Mouse (Mus musculus): ENCODE results near the gene Gm20708. TPM values are rescaled to one million over a fixed set of nuclear protein-coding genes. Genes with fewer than 3 reads are reported as not detected.
A peak's percentile ranks its signal among the peaks of the same experiment; 100 is the strongest.

Gene Gm20708
- polyA plus RNA-seq, 1 experiment from 2014 or later = 0.47 TPM

DNA sequence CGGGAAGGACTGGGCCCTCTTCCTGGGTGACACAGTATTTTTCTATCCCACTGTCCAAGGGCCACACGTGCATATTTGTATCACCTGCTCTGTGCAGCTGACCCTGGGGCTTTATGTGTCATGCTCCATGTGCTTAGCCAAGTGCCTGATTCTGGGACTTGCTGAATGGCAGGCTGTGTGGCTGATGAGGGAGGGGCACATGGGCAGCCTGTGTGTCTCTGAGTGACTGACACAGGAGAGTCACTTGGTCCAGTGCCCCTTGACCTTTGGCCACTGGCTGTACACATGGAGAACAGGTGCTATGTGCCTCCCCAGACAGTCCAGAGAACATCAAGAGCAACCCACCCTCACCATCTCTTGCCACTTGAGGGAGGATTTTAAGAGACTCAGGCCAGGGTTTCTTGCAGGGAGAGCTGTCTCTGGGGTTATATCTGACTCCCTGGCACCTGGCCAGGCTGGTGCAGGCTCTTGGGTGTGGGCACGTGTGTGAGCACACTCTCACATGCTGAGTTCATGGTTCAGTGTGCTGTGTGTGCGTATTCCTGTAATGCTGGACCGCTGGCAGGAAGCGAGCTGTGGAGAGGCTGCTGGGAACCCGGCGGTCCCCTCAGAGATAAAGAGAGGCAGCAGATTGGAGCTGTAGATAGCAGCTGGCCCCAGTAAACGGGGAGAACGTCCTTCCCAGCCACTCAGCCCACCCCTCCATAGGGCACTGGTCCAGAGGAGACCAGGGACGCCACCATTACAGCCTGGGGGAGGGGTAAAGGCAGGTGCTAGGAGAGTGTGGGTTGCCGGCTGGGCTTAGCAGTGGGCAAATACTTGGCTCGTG lies 68.7 kb downstream of the Gm20708 start:
- DNase-seq = peak; percentile 64
- Histone ChIP-seq H3K36me3 (ENCODE audit: control insufficient read depth, insufficient read depth, low read length) (no peaks in the 10 kb centered on the region), H3K4me1 (ENCODE audit: control insufficient read depth, insufficient read depth, low read length) (peaks cover 20% of the 10 kb centered on the region), H3K9me3 (ENCODE audit: control insufficient read depth, low read length) (no peaks in the 10 kb centered on the region), H3K27ac (replicated peaks; ENCODE audit: low read depth, low read length) (peak overlapping the region; percentile 49; the same call in 1 of the 2 replicates), H3K27me3 (ENCODE audit: control insufficient read depth, insufficient read depth, low read length) (no peaks in the 10 kb centered on the region), H3K4me3 (replicated peaks; ENCODE audit: low read depth, low read length) (no peak overlapping the region), H3K4me2 (ENCODE audit: low read length) (peak overlapping the region; percentile 22; the same call in 1 of the 2 replicates), H3K9ac (replicated peaks; ENCODE audit: low read length) (no peak overlapping the region; the same call in 1 of the 2 replicates)
- peak; percentile 60; the same call in 1 of the 2 replicates for ATAC-seq (ENCODE audit: low FRiP score, low TSS enrichment)
- WGBS = 34% methylated on average over 13 of the region's 13 CpGs

DNA sequence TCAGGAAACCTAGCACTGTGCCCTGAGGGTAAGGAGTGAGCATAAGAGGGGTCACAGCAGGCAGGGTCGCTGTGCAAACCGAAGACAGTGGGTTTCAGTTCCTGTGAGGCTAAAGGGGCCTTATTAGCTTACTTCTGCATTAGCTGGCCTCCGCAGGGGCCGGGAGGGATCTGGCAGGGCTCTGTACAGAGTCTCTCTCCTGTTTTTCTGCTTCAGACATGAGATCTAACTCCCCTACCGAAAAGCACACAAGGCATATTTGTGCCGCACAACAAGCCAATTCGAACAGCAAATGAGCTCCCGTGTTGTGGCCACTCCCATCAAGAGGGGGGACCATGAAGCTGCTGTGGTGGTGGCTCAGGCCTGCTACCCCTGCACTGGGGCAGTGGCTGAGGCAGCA lies 69.4 kb downstream of the Gm20708 start:
- Histone ChIP-seq H3K9me3 (ENCODE audit: control insufficient read depth, low read length) (no peaks in the 10 kb centered on the region), H3K27ac (replicated peaks; ENCODE audit: low read depth, low read length) (peak overlapping the region; percentile 49; the same call in 1 of the 2 replicates), H3K27me3 (ENCODE audit: control insufficient read depth, insufficient read depth, low read length) (no peaks in the 10 kb centered on the region), H3K36me3 (ENCODE audit: control insufficient read depth, insufficient read depth, low read length) (no peaks in the 10 kb centered on the region), H3K4me1 (ENCODE audit: control insufficient read depth, insufficient read depth, low read length) (peaks cover 16% of the 10 kb centered on the region), H3K4me2 (ENCODE audit: low read length) (peak overlapping the region; percentile 22; the same call in 1 of the 2 replicates), H3K4me3 (replicated peaks; ENCODE audit: low read depth, low read length) (no peak overlapping the region), H3K9ac (replicated peaks; ENCODE audit: low read length) (0 out of 2 replicates have a peak overlapping the region, but pooled peaks have one; percentile 6)
- ATAC-seq (ENCODE audit: low FRiP score, low TSS enrichment) = 0 out of 2 replicates have a peak, but pooled peaks have one; percentile 4
- DNase-seq = no peak
- 23% methylated on average over 8 of the region's 8 CpGs for WGBS

DNA sequence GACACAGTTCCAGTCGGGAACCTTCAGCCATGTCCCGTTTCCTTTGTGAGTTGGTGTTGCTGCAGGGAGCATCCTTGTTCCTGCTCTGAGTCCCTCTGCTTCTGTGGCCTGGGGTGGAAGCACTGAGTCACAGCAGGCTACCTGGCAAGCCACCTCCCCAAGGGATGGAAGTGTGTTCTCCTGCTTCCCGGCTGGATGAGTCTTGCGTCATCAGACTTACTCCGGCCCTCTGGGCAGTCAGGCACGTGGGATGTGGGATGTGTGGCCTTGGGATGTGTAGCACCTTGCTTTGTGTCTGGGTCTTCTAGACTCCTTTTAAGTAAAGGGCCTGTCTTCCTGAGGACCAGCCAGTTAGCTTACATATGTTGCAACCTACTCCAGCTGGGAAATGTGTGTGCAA lies 70.2 kb downstream of the Gm20708 start:
- no peaks in the 10 kb centered on the region for H3K27me3 ChIP-seq (ENCODE audit: control insufficient read depth, insufficient read depth, low read length)
- DNase-seq (no peak), ATAC-seq (ENCODE audit: low FRiP score, low TSS enrichment) (no peak)
- H3K4me3 ChIP-seq (replicated peaks; ENCODE audit: low read depth, low read length) = no peak overlapping the region
- H3K36me3 ChIP-seq (ENCODE audit: control insufficient read depth, insufficient read depth, low read length) = no peaks in the 10 kb centered on the region
- no peak overlapping the region for H3K27ac ChIP-seq (replicated peaks; ENCODE audit: low read depth, low read length)
- no peak overlapping the region for H3K9ac ChIP-seq (replicated peaks; ENCODE audit: low read length)
- H3K9me3 ChIP-seq (ENCODE audit: control insufficient read depth, low read length) = no peaks in the 10 kb centered on the region
- 79% methylated on average over 6 of the region's 6 CpGs for WGBS
- H3K4me2 ChIP-seq (ENCODE audit: low read length) = no peak overlapping the region
- peaks cover 16% of the 10 kb centered on the region for H3K4me1 ChIP-seq (ENCODE audit: control insufficient read depth, insufficient read depth, low read length)

DNA sequence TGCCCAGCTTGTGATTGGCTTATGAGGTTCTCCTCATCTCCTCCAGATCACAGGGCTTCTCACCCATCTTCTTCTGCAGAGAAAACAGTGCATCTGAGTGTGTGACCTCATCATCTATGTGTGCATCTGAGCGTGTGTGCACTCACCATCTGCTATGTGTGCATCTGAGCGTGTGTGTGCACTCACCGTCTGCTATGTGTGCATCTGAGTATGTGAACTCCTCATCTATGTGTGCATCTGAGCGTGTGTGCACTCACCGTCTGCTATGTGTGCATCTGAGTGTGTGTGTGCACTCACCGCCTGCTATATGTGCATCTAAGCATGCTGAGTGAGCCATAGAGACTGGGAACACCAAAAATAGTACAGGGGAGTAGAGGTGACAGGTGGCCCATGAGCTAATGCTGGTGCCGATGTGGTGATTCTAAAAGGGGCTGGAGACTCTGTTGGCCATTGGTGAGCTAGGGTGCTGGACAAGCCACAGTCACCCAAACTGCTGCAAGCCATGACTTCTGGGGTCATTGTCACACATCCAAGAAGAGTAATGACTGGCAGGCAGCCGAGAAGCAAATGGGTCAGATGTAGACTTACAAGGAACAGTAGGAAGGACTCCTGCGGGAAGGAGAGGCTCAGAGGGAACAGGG lies 71.0 kb downstream of the Gm20708 start:
- Histone ChIP-seq H3K9me3 (ENCODE audit: control insufficient read depth, low read length) (no peaks in the 10 kb centered on the region), H3K27me3 (ENCODE audit: control insufficient read depth, insufficient read depth, low read length) (no peaks in the 10 kb centered on the region), H3K27ac (replicated peaks; ENCODE audit: low read depth, low read length) (no peak overlapping the region), H3K4me2 (ENCODE audit: low read length) (no peak overlapping the region), H3K9ac (replicated peaks; ENCODE audit: low read length) (no peak overlapping the region), H3K36me3 (ENCODE audit: control insufficient read depth, insufficient read depth, low read length) (no peaks in the 10 kb centered on the region), H3K4me3 (replicated peaks; ENCODE audit: low read depth, low read length) (no peak overlapping the region), H3K4me1 (ENCODE audit: control insufficient read depth, insufficient read depth, low read length) (peaks cover 16% of the 10 kb centered on the region)
- 91% methylated on average over 9 of the region's 9 CpGs for WGBS
- ATAC-seq (ENCODE audit: low FRiP score, low TSS enrichment) (no peak), DNase-seq (no peak)

DNA sequence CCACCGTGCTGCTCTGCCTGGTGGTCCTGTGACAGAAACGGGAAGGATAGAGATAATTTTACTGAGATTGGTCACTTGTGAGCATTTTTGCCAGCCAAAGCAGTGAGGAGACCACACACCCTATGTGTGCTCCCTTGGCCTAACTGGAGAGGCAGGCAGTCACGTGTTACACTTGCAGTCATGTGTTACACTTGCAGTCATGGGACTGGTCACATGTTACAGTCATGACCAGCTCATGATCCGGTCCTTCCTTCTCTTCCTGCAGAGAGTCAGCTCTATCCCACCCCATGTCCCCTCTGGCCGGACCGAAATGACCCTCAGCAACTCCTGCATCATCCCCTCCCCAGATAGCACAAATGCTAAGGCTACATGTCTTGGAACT lies 71.5 kb downstream of the Gm20708 start:
- H3K9me3 ChIP-seq (ENCODE audit: control insufficient read depth, low read length) = no peaks in the 10 kb centered on the region
- H3K36me3 ChIP-seq (ENCODE audit: control insufficient read depth, insufficient read depth, low read length) = no peaks in the 10 kb centered on the region
- no peaks in the 10 kb centered on the region for H3K27me3 ChIP-seq (ENCODE audit: control insufficient read depth, insufficient read depth, low read length)
- 86% methylated on average over 6 of the region's 6 CpGs for WGBS
- H3K9ac ChIP-seq (replicated peaks; ENCODE audit: low read length) = no peak overlapping the region
- ATAC-seq (ENCODE audit: low FRiP score, low TSS enrichment) (no peak), DNase-seq (no peak)
- peaks cover 16% of the 10 kb centered on the region for H3K4me1 ChIP-seq (ENCODE audit: control insufficient read depth, insufficient read depth, low read length)
- H3K4me2 ChIP-seq (ENCODE audit: low read length) = no peak overlapping the region
- no peak overlapping the region for H3K27ac ChIP-seq (replicated peaks; ENCODE audit: low read depth, low read length)
- no peak overlapping the region for H3K4me3 ChIP-seq (replicated peaks; ENCODE audit: low read depth, low read length)

DNA sequence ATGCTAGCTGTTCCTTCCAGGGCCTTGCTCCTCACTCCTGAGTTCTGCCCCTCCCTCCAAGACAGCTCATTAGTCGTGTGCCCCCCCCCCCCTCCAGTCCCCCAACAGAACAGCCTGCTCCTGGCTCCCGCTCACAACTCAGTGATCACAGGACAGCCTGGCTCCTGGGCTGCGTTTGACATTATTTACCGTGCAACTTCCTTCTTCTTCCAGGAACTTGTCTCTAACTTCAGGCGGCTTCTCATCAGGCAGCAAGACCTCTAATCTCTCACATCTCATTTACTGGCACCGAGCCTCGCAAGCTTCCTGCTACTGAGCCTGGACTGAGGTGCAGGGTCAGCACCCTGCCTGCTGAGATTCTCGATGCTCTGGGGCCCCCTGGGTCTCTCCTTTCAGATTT lies 72.3 kb downstream of the Gm20708 start:
- no peak overlapping the region for H3K9ac ChIP-seq (replicated peaks; ENCODE audit: low read length)
- WGBS = 12% methylated on average over 8 of the region's 8 CpGs
- DNase-seq = no peak
- H3K27ac ChIP-seq (replicated peaks; ENCODE audit: low read depth, low read length) = no peak overlapping the region
- no peaks in the 10 kb centered on the region for H3K36me3 ChIP-seq (ENCODE audit: control insufficient read depth, insufficient read depth, low read length)
- no peaks in the 10 kb centered on the region for H3K27me3 ChIP-seq (ENCODE audit: control insufficient read depth, insufficient read depth, low read length)
- no peaks in the 10 kb centered on the region for H3K9me3 ChIP-seq (ENCODE audit: control insufficient read depth, low read length)
- peaks cover 16% of the 10 kb centered on the region for H3K4me1 ChIP-seq (ENCODE audit: control insufficient read depth, insufficient read depth, low read length)
- H3K4me2 ChIP-seq (ENCODE audit: low read length) = no peak overlapping the region
- H3K4me3 ChIP-seq (replicated peaks; ENCODE audit: low read depth, low read length) = no peak overlapping the region
- ATAC-seq (ENCODE audit: low FRiP score, low TSS enrichment) = no peak

DNA sequence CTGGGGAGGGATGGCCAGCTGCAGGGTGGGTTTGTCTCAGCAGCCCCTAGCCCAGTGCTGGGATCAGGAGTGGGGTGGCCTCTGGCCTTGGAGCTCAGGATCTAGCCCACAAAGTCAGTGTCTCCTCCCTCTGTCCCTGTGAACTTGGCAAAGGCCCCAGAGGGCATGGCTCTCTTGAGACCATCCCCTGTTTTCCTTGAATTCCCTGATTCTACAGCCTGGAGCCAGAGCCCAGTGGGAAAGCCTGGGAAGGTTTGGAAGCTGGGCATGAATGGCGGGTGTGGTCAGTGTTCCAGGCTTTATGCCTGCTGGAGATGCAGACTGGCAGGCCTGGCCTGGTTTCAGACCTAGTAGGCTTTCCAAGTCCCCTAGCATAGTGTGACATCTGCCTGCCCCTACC lies 72.7 kb downstream of the Gm20708 start:
- no peaks in the 10 kb centered on the region for H3K36me3 ChIP-seq (ENCODE audit: control insufficient read depth, insufficient read depth, low read length)
- no peak overlapping the region for H3K9ac ChIP-seq (replicated peaks; ENCODE audit: low read length)
- peaks cover 16% of the 10 kb centered on the region for H3K4me1 ChIP-seq (ENCODE audit: control insufficient read depth, insufficient read depth, low read length)
- H3K27me3 ChIP-seq (ENCODE audit: control insufficient read depth, insufficient read depth, low read length) = no peaks in the 10 kb centered on the region
- H3K4me3 ChIP-seq (replicated peaks; ENCODE audit: low read depth, low read length) = no peak overlapping the region
- H3K27ac ChIP-seq (replicated peaks; ENCODE audit: low read depth, low read length) = no peak overlapping the region
- no peaks in the 10 kb centered on the region for H3K9me3 ChIP-seq (ENCODE audit: control insufficient read depth, low read length)
- 61% methylated on average over 1 of the region's 1 CpGs for WGBS
- H3K4me2 ChIP-seq (ENCODE audit: low read length) = no peak overlapping the region
- ATAC-seq (ENCODE audit: low FRiP score, low TSS enrichment) (no peak), DNase-seq (no peak)

DNA sequence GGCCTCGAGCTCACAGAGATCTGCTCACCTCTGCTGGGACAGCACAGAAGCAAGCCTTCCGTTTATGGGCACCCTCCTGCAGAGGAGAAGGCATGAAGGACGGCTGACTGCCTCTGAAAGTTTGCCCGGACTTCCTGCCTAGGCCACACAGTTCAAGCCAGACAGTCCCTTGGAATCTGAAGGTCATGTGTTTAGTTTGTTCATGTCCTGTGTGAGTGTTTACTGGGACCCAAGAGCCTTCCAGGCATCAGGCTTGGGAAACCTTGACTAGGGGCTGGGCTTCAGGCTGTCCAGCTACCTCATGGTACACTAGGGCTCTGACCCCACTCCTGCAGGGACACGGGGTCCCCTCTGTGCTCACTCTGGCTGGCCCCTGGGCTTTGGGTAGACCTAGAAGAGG lies 76.5 kb downstream of the Gm20708 start:
- ATAC-seq (ENCODE audit: low FRiP score, low TSS enrichment) (no peak), DNase-seq (no peak)
- no peak overlapping the region for H3K9ac ChIP-seq (replicated peaks; ENCODE audit: low read length)
- no peaks in the 10 kb centered on the region for H3K27me3 ChIP-seq (ENCODE audit: control insufficient read depth, insufficient read depth, low read length)
- H3K4me1 ChIP-seq (ENCODE audit: control insufficient read depth, insufficient read depth, low read length) = peaks cover 32% of the 10 kb centered on the region
- H3K27ac ChIP-seq (replicated peaks; ENCODE audit: low read depth, low read length) = no peak overlapping the region
- no peak overlapping the region for H3K4me3 ChIP-seq (replicated peaks; ENCODE audit: low read depth, low read length)
- no peaks in the 10 kb centered on the region for H3K9me3 ChIP-seq (ENCODE audit: control insufficient read depth, low read length)
- H3K36me3 ChIP-seq (ENCODE audit: control insufficient read depth, insufficient read depth, low read length) = no peaks in the 10 kb centered on the region
- WGBS = 56% methylated on average over 5 of the region's 5 CpGs
- no peak overlapping the region for H3K4me2 ChIP-seq (ENCODE audit: low read length)

All from midbrain, embryonic 14.5 days (tissue).